Mouse (Mus musculus): Measurements from ENCODE around the gene Frmd8.

Gene Frmd8

GRCm38 (mm10) chr19:5806809-5807205 lies 68.3 kb downstream of the Frmd8 start:
- no peak for DNase-seq (ENCODE audit: low spot score in 2 of 2)

- peak in 1 of 2 experiments; percentile 54 for DNase-seq (ENCODE audit: low spot score in 2 of 2)
Measured at GRCm38 (mm10) chr19:5806051-5806808, 68.8 kb downstream of the Frmd8 start.

GRCm38 (mm10) chr19:5804371-5804899 lies 70.6 kb downstream of the Frmd8 start:
- DNase-seq (ENCODE audit: low spot score in 2 of 2) = peak; percentile 65 to 79

- no peak for DNase-seq (ENCODE audit: low spot score in 2 of 2)
Measured at GRCm38 (mm10) chr19:5803881-5804279, 71.2 kb downstream of the Frmd8 start.

GRCm38 (mm10) chr19:5803041-5803880 lies 71.8 kb downstream of the Frmd8 start:
- peak; percentile 94 to 99 for DNase-seq (ENCODE audit: low spot score in 2 of 2)

GRCm38 (mm10) chr19:5802787-5803040 lies 72.4 kb downstream of the Frmd8 start:
- no peak for DNase-seq (ENCODE audit: low spot score in 2 of 2)

- DNase-seq (ENCODE audit: low spot score in 2 of 2) = peak; percentile 81 to 97
Measured at GRCm38 (mm10) chr19:5802011-5802786, 72.9 kb downstream of the Frmd8 start.

GRCm38 (mm10) chr19:5801432-5801964 lies 73.6 kb downstream of the Frmd8 start:
- DNase-seq (ENCODE audit: low spot score in 2 of 2) = no peak

GRCm38 (mm10) chr19:5800632-5801431 lies 74.2 kb downstream of the Frmd8 start:
- DNase-seq (ENCODE audit: low spot score in 2 of 2) = no peak

GRCm38 (mm10) chr19:5800350-5800631 lies 74.8 kb downstream of the Frmd8 start:
- DNase-seq (ENCODE audit: low spot score in 2 of 2) = no peak

Data from left cerebral cortex, adult 9 months (tissue).